Mouse (Mus musculus) embryonic fibroblast, embryonic 13.5 days (primary cell): ENCODE measurements around the gene Tbx4. TPM values are rescaled to one million over a fixed set of nuclear protein-coding genes. Genes with fewer than 3 reads are reported as not detected.

ENCODE experiments used
- H3K27ac ChIP-seq: 2 replicates; pipeline ENCODE4 v1.5.1; 2012; ENCODE audit warnings: low read length, control low read depth, inconsistent platforms; ENCODE audit not compliant: insufficient read depth
- H3K4me1 ChIP-seq: 2 replicates; pipeline ENCODE4 v1.6.1; 2011; ENCODE audit warnings: low read length; ENCODE audit not compliant: control insufficient read depth, insufficient read depth
- H3K4me3 ChIP-seq: 2 replicates; pipeline ENCODE4 v1.5.1; 2011; ENCODE audit warnings: mild to moderate bottlenecking, control low read depth, low read length; ENCODE audit not compliant: insufficient read depth
- CTCF ChIP-seq: IDR thresholded peaks from 2 replicates; pipeline ENCODE4 v1.5.1; 2011; ENCODE audit warnings: mild to moderate bottlenecking, control low read depth, low read length, moderate library complexity, borderline replicate concordance; ENCODE audit not compliant: insufficient read depth
- POLR2A ChIP-seq: IDR thresholded peaks from 2 replicates; pipeline ENCODE4 v1.6.1; 2011; ENCODE audit warnings: low read depth, mild to moderate bottlenecking, control low read depth, low read length, moderate library complexity
- polyA plus RNA-seq: library from polyadenylated mRNA; stranded (reverse); fragments of >200 nt; gene quantifications from 2 replicates; pipeline ENCODE4 v1.2.4, GENCODE M21; 2011; ENCODE audit warnings: low read depth; ENCODE audit not compliant: missing spikeins, insufficient read length

Tbx4 gene
- polyA plus RNA-seq, 1 experiment, result 12.0 TPM

DNA sequence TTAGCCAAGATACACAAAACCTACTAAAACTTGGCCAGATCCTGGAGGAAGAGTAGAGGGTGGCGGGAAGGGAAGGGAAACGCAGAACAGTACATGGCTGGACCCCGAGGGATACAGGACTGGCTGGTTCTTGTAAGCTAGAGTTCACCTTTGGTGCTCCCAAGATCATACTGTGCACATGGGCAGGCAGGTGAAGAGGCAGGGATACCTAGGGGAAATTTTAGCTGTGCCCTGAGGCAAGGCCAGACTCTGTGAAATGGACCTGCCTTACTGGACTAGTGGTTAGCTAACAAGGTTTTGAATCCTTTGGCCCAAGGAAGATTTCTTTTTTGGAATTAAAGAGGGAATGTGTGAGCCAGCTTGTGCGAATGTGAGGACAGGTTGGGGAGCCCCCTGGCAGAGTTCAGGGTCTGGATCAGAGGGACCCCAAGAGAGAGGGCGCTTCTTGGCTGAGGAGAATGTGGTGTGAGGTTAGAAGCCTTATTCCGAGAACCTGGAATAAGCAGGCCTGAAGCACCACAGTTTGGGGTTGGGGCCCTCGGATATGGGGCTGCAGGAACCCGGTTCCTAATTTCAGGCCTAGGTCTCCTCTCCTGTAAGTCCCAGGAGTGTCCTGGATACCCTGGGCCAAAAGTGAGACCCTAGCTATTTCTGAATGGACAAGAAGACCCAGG lies 3.0 kb downstream of the Tbx4 start:
- no peaks in the 10 kb centered on the region for H3K4me1 ChIP-seq
- H3K4me3 ChIP-seq, result no peak overlapping the region
- TF ChIP-seq POLR2A, result no peak
- no peak for TF ChIP-seq CTCF
- no peak overlapping the region for H3K27ac ChIP-seq

DNA sequence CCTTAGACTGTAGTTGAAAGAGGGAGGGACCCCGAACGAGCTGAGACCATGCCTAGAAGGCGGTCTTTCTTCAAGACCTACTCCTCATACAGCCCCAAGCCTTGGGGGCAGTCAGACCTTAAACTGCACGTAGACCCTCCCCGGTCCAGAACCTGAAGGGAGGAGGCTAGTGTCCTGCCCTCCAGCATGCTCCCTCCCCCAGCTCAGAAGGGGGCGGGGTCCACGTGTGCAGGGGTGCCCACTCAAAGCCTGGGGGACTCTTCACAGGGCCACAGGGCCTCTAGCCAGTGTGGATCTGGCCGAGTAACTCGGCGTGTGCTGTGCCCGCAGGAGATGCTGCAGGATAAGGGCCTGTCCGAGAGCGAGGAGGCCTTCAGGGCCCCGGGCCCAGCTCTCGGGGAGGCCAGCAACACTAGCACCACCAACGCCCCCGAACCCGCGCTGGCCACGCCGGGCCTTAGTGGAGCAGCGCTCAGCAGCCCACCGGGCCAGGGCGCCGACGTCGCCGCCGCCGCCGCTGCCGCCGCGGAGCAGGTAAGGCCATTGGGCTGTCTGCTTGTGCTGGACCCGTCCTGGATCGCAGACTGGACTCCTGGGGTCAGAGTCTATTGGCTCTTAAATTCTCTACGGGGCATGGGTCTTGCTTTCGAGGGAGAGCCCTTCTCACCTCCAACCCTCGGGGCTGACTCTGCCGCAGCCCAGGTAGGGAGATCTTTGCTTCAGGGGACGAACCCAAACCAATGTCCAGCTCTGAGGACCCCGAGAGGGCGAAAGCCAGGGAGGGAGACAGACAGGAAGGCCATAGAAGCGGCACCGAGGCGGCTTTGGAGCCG lies 3.7 kb downstream of the Tbx4 start:
- H3K4me3 ChIP-seq, result peak overlapping the region; percentile 12; the same call in 1 of the 2 replicates
- no peak overlapping the region for H3K27ac ChIP-seq
- H3K4me1 ChIP-seq, result no peaks in the 10 kb centered on the region
- no peak for TF ChIP-seq POLR2A
- TF ChIP-seq CTCF, result no peak

DNA sequence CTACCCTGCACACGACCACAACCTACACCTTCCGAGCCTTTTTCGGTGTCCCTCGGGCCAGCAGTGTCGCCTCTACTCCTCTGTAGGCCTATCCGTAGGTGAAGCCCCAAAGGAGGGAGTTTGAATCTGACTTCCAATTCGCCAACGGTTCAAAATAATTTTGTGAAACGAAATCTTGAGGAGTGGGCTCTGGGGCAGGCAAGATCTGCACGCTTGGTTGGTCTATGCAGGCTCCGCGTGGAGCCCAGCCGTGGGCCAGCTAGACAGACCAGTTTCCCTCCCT lies 4.3 kb downstream of the Tbx4 start:
- TF ChIP-seq CTCF (no peak), POLR2A (no peak)
- H3K4me1 ChIP-seq, result no peaks in the 10 kb centered on the region

DNA sequence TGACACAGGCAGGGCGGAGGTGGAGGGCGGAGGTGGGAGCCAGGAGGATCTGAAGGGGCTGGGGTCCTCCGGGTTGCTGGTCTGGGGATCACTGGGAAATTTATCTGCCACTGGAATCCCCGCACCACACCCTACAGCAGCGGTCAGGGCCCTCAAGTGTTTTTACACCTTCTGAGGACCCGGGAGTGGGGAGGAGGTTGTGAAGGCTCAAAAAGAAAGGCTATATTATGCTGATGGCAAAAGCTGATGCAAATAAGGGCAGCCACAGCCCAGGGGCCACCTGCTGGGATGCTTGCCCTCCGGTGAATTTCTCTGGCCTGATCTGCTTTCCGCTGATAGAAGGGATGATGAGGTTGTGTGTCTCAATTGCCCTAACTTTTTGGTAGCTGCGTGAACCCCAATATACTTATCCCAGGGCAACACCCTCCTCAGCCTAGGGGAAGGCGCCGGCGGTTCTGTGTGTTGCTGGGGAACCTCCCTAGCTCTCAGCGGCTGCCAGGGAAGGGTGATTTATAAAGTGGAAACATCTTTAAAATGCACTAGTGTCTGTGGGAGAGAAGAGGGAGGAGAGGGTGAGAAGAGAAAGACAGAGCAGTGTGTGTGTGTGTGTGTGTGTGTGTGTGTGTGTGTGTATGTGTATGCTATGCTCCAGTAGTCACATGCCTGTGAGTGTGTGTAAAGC lies 4.9 kb downstream of the Tbx4 start:
- Histone ChIP-seq H3K4me1 (no peaks in the 10 kb centered on the region), H3K4me3 (no peak overlapping the region)

More for the DNA sequence above, 4.3 kb downstream of the Tbx4 start:
- peak overlapping the region; percentile 12; the same call in 1 of the 2 replicates for H3K4me3 ChIP-seq
- H3K27ac ChIP-seq, result no peak overlapping the region

GRCm38 (mm10) chr11:85891692-85892040 lies 5.4 kb downstream of the Tbx4 start:
- TF ChIP-seq CTCF (no peak), POLR2A (no peak)
- Histone ChIP-seq H3K4me1 (no peaks in the 10 kb centered on the region), H3K27ac (no peak overlapping the region), H3K4me3 (no peak overlapping the region)

More for the DNA sequence above, 4.9 kb downstream of the Tbx4 start:
- TF ChIP-seq CTCF (no peak), POLR2A (no peak)
- no peak overlapping the region for H3K27ac ChIP-seq

DNA sequence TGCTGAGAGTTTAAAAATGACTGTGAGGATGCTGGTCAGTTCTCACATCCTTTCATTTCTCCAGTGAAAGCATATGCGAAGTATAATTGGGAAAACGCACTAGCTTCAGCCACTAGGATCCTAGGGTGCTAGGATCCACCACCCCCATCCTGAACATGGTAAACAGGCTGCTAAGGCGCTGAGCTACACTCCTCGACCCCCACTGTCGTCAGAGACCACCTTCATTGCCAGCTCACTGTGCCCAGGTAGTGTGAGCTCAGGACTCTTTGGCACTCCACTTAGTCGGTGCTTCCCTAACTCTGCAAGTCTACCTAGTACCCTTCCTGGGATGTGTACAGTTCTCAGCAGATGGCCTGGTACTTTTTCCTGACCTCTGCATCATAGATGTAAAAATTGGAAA lies 6.5 kb downstream of the Tbx4 start:
- H3K27ac ChIP-seq, result no peak overlapping the region
- TF ChIP-seq POLR2A (no peak), CTCF (no peak)
- no peaks in the 10 kb centered on the region for H3K4me1 ChIP-seq
- no peak overlapping the region for H3K4me3 ChIP-seq

GRCm38 (mm10) chr11:85893400-85894135 lies 7.3 kb downstream of the Tbx4 start:
- no peak overlapping the region for H3K4me3 ChIP-seq
- no peaks in the 10 kb centered on the region for H3K4me1 ChIP-seq
- H3K27ac ChIP-seq, result no peak overlapping the region
- no peak for TF ChIP-seq POLR2A
- no peak for TF ChIP-seq CTCF

DNA sequence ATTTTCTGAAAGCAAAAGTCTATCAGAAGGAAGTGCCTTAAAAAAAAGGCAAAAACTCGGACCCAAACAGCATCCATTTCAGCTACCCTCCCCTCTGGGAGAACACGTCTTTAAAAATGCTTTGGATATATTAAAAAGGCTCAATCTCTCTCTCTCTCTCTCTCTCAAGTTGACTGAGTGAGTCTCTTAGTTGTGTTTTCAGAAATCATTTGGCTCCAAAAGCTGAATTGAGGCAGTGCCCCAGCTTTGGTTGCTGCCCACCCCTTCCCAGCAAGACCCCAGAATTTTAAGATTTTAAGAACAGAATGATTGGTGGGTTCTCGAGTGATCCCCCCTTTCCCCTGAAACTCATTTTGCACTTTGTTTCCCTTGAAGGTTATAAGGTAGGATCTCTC lies 7.9 kb downstream of the Tbx4 start:
- Histone ChIP-seq H3K4me1 (no peaks in the 10 kb centered on the region), H3K27ac (no peak overlapping the region), H3K4me3 (no peak overlapping the region)
- no peak for TF ChIP-seq CTCF

- Histone ChIP-seq H3K4me3 (no peak overlapping the region), H3K27ac (no peak overlapping the region), H3K4me1 (no peaks in the 10 kb centered on the region)
- TF ChIP-seq CTCF (no peak), POLR2A (no peak)
These were observed 8.7 kb downstream of the Tbx4 start for GRCm38 (mm10) chr11:85894731-85895545.
